Mouse (Mus musculus): ENCODE measurements around the gene Ereg.

Gene Ereg

DNA sequence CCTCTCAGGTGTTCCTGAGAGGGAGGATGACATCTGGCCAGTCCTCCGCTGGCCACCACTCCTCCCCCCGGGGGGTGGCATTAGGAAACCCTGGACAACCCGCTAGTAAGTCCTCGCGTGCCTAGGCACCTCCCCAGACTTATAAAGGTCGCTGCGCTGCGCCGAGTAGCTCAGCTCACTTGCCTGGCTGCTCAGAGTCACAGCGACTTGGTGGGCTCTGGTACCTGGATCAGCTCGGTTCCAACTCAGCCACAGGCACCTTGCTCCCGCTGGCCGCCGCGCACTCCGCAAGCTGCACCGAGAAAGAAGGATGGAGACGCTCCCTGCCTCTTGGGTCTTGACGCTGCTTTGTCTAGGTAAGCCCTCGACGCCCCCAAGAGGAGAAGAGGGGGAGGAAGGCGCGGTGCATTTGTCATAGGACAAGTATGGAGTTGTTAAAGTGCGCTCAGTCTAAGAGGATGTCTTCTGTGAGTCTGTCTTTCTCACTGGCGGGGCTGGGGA is at the start of gene Ereg:
Ereg (plus strand) TSS at position 173 of the 501 bp plus-strand sequence.
- DNase-seq: no peak

DNA sequence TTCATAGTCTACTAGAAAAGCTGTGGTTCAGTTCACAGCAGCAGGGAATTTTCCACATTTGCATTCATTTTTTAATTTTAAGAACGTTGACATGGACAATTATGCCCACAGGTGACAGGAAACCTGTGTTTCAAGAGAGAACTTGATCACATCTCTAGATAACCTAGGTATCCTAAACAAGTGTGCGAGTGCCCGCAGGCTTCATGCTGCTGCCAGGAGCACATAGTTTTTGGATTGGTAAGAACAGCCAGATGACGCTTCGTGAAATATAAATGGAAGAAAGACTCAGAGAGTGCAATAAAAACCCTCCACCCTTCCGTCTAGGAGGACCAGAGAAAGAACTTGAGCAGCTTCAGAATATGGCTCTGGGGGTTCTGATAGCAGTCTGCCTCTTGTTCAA is 47.3 kb upstream of the Ereg start, which contains the start of gene Epgn:
Epgn (plus strand) TSS at position 301 of the 400 bp plus-strand sequence.
- no peak for DNase-seq

DNA sequence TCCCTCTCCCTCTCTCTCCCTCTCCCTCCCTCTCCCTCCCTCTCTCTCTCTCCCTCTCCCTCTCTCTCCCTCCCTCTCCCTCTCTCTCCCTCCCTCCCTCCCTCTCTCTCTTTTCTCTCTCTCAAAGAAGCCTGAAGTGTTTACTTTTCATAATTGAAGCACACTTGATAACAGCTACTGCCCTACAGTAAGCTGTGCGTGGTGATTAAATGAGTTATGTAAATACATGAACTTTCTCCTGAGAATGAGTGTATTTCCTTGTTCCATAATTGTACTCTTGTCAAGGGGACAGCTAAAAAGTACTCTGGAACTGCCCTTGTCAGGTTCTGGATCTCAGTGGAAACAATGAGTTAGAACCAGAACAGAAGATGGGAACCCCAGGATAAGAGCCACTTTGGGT is 46.6 kb upstream of the Ereg start:
- no peak for DNase-seq

DNA sequence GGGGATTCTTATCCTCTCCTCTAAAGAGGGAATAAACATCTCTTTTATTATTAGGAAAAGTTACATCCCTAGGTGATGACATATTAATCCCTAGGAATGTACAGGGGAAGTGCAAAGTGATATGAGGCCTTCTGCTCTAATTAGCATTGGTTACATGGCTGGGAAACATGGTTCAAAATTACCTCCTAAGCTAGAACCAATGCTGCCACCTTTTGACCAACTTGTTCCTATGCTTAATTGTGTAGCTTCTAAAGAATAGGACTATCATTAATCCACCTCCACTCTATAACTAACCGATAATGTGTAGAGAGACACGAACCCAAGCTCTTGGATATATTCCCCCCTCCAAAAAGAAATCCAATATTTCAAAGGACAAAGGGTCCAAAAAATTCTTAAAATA is 43.8 kb upstream of the Ereg start:
- DNase-seq: no peak

- DNase-seq: no peak
Observed at GRCm38 (mm10) chr5:91035341-91035740, 39.1 kb upstream of the Ereg start.

DNA sequence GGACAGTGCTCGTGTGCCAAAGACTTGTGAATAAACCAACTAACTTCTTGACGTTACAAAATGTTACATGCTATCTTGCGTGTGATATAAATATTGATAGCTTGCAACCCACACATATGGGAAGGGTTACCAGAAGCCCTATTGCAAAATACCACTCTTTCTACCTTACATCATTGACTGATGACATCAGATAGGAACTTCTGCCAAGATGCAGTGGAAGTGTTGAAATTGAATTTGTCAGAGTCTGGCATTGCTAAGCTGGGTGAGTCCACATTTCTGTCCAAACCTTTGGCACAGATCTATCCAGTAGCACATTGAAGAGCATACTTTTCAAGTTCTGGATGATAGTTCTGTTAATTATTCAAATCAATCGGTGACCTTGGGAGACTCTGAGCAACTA is 37.8 kb upstream of the Ereg start:
- no peak for DNase-seq

GRCm38 (mm10) chr5:91037756-91038155 is 36.7 kb upstream of the Ereg start:
- DNase-seq: no peak

DNA sequence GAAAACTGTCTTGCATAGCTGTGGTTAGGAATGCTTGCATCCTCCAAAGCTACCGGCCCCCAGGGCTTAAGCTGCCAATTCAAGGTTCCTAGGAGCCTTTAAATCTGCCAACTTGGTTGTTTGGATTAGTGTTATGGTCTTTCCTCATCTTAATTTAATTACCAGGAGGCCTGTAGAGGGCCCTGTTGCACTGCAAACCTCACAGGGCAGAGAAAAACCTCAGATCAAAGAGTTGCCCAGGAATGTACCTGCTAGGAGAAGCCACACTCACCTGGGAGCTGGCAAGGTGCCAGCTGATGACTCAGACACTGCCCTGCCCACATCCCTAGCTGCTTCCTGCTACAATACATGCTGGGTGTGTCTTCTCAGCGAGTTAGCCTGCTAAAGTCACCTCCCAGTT is 35.9 kb upstream of the Ereg start:
- no peak for DNase-seq

- DNase-seq: no peak
Observed at GRCm38 (mm10) chr5:91038963-91039362, 35.5 kb upstream of the Ereg start.

DNA sequence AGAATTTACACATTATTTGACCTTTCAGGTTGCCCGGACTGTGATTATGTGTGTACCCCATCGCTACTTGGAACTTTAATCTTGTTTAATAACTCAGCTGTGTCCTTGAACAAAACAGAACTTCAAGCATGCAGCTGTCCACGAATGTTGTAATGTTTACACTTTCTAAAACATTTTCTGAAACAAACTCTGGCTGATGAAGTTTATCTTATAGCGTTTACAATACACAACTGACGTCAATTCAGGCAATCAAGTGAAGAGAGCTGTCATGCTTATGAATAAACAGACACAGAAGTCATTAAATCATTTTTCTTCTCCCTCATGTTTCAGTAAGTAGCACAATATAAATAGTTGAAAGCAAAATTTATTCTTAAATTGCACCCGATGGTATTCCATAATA is 26.4 kb upstream of the Ereg start:
- no peak for DNase-seq

- no peak for DNase-seq
Observed at GRCm38 (mm10) chr5:91048397-91048796, 26.0 kb upstream of the Ereg start.

DNA sequence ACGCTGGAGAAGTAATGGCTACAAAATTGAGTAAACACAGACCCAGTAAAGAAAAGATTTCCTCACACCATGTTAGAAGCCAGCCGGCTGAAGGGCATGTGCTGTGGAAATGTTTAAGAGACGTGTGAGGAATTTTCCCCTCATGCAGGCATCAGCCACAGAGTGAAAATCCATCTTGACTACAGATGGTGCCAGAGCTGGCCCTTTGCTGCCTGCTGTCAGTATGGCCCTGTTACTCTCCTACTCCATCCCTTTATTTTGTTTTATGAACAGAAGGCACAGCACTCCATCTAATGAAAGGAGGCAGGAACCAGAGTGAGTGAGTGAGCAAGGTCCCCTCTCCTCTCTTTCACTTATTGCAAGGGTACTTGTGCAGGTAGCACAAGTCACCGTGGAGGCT is 2.1 kb upstream of the Ereg start:
- DNase-seq: no peak

DNA sequence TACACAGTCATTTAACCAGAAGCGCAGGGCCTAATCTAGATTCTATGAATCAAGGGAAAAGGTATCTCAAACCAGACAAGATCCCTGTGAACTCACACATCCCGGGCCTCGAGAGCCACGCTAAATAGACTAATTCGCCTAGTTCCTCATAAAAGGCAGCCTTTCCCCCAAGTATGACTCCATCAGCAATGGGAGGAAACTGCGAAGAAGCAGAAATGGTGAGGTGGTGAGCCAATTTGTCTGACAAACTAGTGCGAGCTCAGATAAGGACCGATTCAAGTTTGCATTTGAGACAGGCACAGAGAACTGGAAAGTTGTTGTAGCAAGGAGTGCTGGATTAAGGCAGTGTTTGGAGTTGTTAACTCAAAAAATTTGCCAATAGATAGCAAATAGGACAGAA is 796 bp upstream of the Ereg start:
- DNase-seq: no peak

GRCm38 (mm10) chr5:91074026-91074425 is 396 bp upstream of the Ereg start:
- DNase-seq: no peak

DNA sequence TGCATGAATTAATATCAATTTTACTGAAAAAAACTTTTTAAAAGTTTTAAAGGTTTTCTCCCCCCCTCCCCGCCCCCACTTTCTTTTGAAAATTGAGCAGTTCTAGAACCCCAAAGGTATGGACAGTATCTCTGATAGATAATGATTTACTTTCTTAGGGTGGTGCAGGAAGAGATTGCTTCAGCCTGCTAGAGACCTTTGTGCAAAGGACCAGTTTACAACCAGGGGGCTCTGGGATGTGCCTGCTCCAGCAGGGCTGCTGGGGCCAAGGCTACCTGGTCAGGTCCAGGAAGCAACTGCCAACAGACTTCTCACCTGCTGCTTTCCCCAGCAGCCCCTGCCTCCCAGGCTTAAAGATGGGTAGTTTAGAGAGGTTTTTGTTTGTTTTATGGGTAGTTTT is 599 bp downstream of the Ereg start:
- no peak for DNase-seq

GRCm38 (mm10) chr5:91083016-91083415 is 8.6 kb downstream of the Ereg start:
- DNase-seq: no peak

GRCm38 (mm10) chr5:91085291-91085690 is 10.9 kb downstream of the Ereg start:
- DNase-seq: no peak

- no peak for DNase-seq
Observed at GRCm38 (mm10) chr5:91090301-91090700, 15.9 kb downstream of the Ereg start.

- DNase-seq: no peak
Observed at GRCm38 (mm10) chr5:91097911-91098614, 23.6 kb downstream of the Ereg start.

DNA sequence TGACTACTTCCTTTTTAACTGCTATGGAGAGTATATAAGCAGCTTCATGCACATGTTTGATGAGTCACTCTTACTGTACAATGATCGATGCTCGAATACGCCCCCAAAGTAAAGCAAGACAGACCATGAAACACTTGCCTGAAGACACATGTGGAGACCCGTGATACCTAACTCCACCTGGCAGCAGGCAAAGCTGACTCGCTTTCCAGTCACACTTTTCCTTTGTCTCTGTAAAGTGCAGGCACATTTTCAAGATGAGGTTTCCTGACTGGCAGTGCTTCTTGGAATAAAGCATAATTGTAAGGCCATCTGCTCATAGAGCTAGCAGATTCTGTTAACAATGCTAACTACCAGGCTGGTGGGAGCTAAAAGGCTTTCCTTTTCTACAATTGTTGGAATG is 27.3 kb downstream of the Ereg start:
- DNase-seq: no peak

DNA sequence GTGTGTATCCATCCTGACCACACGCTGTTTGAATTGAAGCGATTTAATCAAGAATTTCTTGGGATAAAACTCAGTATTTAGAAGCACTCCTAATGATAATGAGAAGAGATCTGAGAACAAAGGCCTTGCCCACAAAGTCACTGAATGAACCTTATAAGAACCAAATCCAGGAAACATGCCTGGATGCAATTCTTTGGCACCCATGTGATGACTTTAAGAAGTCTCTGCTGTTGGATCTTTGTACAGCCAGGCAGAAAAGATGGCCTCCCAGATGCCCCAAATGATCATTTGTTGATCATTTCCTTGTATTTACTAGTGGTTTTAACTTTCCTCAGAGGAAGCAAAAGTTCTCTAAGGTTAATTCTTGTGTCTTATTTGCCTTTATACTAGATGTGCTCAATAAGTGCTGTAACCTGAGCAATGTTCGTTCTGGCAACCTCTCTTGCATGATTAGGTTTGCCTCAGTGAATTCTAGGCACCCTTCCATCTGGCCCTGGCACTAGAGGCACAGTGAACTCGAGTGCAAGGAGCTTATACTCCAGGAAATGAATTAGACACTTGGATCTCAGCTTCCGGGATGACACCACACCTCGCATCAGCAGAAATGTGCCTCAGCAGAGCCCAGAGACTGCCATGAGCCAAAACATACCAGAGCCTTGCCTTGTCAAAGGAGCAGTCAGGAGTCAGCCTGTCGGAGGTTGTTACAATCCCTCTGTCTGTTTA is 29.7 kb downstream of the Ereg start:
- DNase-seq: no peak

GRCm38 (mm10) chr5:91106248-91106647 is 31.8 kb downstream of the Ereg start:
- no peak for DNase-seq

- no peak for DNase-seq
Observed at GRCm38 (mm10) chr5:91110023-91110670, 35.7 kb downstream of the Ereg start.

DNA sequence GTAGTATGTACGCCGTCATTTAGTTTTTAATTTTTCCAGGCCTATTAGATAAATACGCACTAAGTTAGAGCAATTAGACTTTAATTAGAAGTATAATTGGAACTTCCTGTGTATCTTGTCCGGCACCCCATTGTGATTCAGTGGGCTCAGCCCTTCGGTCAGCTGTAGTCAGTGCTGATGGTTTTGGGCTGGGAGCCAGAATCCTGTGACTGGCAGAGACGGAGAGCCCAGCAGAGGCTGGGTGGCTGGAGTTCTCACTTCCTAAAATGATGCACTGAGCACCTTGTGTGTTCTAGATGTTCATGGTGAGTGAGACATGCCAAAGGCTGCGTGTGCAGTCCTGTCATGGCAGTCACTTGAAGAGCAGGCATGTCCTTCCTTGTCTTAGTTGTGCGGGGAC is 36.6 kb downstream of the Ereg start:
- no peak for DNase-seq

All from thymus, adult 18-20 months (tissue).